Mouse (Mus musculus) cerebellum, adult 2 months (tissue): ENCODE data around the gene Slc16a13.

Source experiments
- CTCF ChIP-seq: fragments of 200-500 bp; IDR thresholded peaks from 2 replicates; pipeline ENCODE4 v1.5.1; 2011; ENCODE audit warnings: low read depth, mild to moderate bottlenecking, control low read depth, low read length, moderate library complexity, borderline replicate concordance; ENCODE audit not compliant: insufficient read depth
- POLR2A ChIP-seq: fragments of 200-500 bp; IDR thresholded peaks from 2 replicates; pipeline ENCODE4 v1.6.1; 2011; ENCODE audit warnings: low read length, control low read depth, borderline replicate concordance; ENCODE audit not compliant: insufficient read depth

- no peak for TF ChIP-seq CTCF
- no peak for TF ChIP-seq POLR2A
Measured at GRCm38 (mm10) chr11:70191188-70191587, 29.7 kb downstream of the Slc16a13 start.
